9 mouse cellular contexts compared by ENCODE assay signal in the genomic region with DNA sequence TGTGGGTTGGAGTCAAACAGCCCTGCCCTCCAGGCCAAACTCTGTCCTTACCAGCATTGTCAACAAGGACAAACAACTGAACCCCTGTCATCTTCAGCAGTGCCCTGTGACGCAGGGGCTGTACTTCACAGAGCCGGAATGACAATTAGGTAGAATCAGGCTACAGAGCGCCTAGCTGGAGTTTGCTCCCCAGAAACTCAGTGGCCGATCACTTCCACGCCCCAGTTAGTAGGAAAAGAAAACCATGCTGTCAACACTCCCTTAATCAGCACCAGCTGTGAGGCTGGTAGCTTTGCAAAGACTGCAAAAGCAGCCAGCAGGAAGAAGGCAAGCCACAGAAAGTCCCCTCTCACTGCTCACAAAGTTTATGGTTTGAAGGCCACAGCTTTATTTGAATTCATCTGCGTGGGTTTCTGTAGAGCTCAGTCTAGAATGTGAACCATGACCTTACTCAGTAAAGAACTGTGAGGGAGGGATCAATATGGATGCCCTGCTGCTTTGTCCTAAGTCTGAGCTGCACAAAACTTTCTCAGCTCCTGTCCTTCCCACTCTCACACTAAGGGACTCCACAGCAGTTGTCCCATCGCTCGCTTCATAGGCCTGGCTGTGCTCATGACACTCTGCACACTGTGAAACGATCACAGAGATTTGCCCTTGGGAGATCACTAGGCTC. TPM values are rescaled to one million over a fixed set of nuclear protein-coding genes. Genes with fewer than 3 reads are reported as not detected.
DNase-seq lines count a peak whose midpoint lies in the region; ATAC-seq lines count a peak whose summit lies in the region.
"Had no signal": no experiment of that assay in that cellular context is flagged by ENCODE, and none has a peak within 500 bp of the region (broad histone marks: within the 10 kb centered on the region; RNA-seq: fewer than 3 reads in every experiment).

No protein-coding gene starts in this region.

- no peak overlapping the region for H3K4me2 ChIP-seq in hindbrain, embryonic 12.5 days (replicated peaks)
- no peak overlapping the region for H3K4me2 ChIP-seq in hindbrain, embryonic 13.5 days
- H3K4me2 ChIP-seq in heart, embryonic 13.5 days: peak overlapping the region; percentile 27; the same call in 1 of the 2 replicates

- H3K36me3 ChIP-seq in hindbrain, embryonic 12.5 days: no peaks in the 10 kb centered on the region
- no peaks in the 10 kb centered on the region for H3K36me3 ChIP-seq in hindbrain, embryonic 13.5 days
- no peaks in the 10 kb centered on the region for H3K36me3 ChIP-seq in heart, embryonic 13.5 days

- peak overlapping the region; percentile 64 for H3K27ac ChIP-seq in hindbrain, embryonic 12.5 days
- H3K27ac ChIP-seq in hindbrain, embryonic 13.5 days: no peak overlapping the region
- H3K27ac ChIP-seq in heart, embryonic 13.5 days (replicated peaks): peak overlapping the region; percentile 30; the same call in 1 of the 2 replicates

- no peaks in the 10 kb centered on the region for H3K9me3 ChIP-seq in hindbrain, embryonic 12.5 days (replicated peaks)
- no peaks in the 10 kb centered on the region for H3K9me3 ChIP-seq in hindbrain, embryonic 13.5 days
- H3K9me3 ChIP-seq in heart, embryonic 13.5 days: no peaks in the 10 kb centered on the region

- H3K27me3 ChIP-seq in hindbrain, embryonic 12.5 days: no peaks in the 10 kb centered on the region
- H3K27me3 ChIP-seq in hindbrain, embryonic 13.5 days: no peaks in the 10 kb centered on the region
- peaks cover 26% of the 10 kb centered on the region for H3K27me3 ChIP-seq in heart, embryonic 13.5 days (replicated peaks)

- DNase-seq in 3T3-L1 (ENCODE audit: low read depth, low spot score): peak; percentile 41
- DNase-seq in Muller cell, postnatal 12 days (ENCODE audit: inconsistent ontology term): peak; percentile 48
- no peak for DNase-seq in ovary, adult 18-20 months (ENCODE audit: low spot score)
- DNase-seq in T-cell, adult 2 months (ENCODE audit: low spot score): no peak
- DNase-seq: cerebellum, adult 8-10 months had no signal

- ATAC-seq in hindbrain, embryonic 12.5 days (ENCODE audit: low FRiP score): no peak
- ATAC-seq in hindbrain, embryonic 13.5 days (ENCODE audit: low FRiP score): no peak
- no peak for ATAC-seq in heart, embryonic 13.5 days (ENCODE audit: extremely low read depth, insufficient number of reproducible peaks, low FRiP score, low TSS enrichment)

- H3K9ac ChIP-seq in hindbrain, embryonic 12.5 days: no peak overlapping the region
- H3K9ac ChIP-seq in hindbrain, embryonic 13.5 days: no peak overlapping the region
- no peak overlapping the region for H3K9ac ChIP-seq in heart, embryonic 13.5 days

- no peak overlapping the region for H3K4me3 ChIP-seq in hindbrain, embryonic 12.5 days
- H3K4me3 ChIP-seq in hindbrain, embryonic 13.5 days: no peak overlapping the region
- no peak overlapping the region for H3K4me3 ChIP-seq in heart, embryonic 13.5 days

- peaks cover 7% of the 10 kb centered on the region; the same call in 1 of the 2 replicates for H3K4me1 ChIP-seq in hindbrain, embryonic 12.5 days
- H3K4me1 ChIP-seq in hindbrain, embryonic 13.5 days (replicated peaks): peaks cover 7% of the 10 kb centered on the region; the same call in 1 of the 2 replicates
- H3K4me1 ChIP-seq in heart, embryonic 13.5 days: peaks cover 13% of the 10 kb centered on the region

- 31% methylated on average over 9 of the region's 9 CpGs for WGBS in hindbrain, embryonic 12.5 days
- WGBS in hindbrain, embryonic 13.5 days: 31% methylated on average over 9 of the region's 9 CpGs
- WGBS in heart, embryonic 13.5 days: 22% methylated on average over 9 of the region's 9 CpGs

RNA-seq across cellular contexts. Expression of a gene that starts 26.6 kb away (rescaled TPM):
- polyA plus RNA-seq in hindbrain, embryonic 12.5 days (2016; fragmentation: Nextera tagmentation; extraction: Ambion mirVana): 17.8 and 23.7 TPM in 2 replicates
- polyA plus RNA-seq in hindbrain, embryonic 13.5 days (2015; fragmentation: Nextera tagmentation; extraction: Ambion mirVana): 5.2 and 5.6 TPM in 2 replicates
- polyA plus RNA-seq in heart, embryonic 13.5 days (2015; fragmentation: Nextera tagmentation; extraction: Ambion mirVana): 2.7 and 5.0 TPM in 2 replicates

RNA-seq across cellular contexts. Expression of a gene that starts 44.1 kb away (rescaled TPM):
- 0.06 TPM in 1 of 2 replicates, not detected in the other for polyA plus RNA-seq in hindbrain, embryonic 12.5 days (2016; fragmentation: Nextera tagmentation; extraction: Ambion mirVana)
- not detected in 2 replicates for polyA plus RNA-seq in hindbrain, embryonic 13.5 days (2015; fragmentation: Nextera tagmentation; extraction: Ambion mirVana)
- polyA plus RNA-seq in heart, embryonic 13.5 days (2015; fragmentation: Nextera tagmentation; extraction: Ambion mirVana): 0.41 and 0.43 TPM in 2 replicates
- polyA plus RNA-seq: stomach, embryonic 14.5 days had no signal

RNA-seq across cellular contexts. Expression of a gene that starts 57.0 kb away (rescaled TPM):
- polyA plus RNA-seq in hindbrain, embryonic 12.5 days (2016; fragmentation: Nextera tagmentation; extraction: Ambion mirVana): not detected in 2 replicates
- not detected in 2 replicates for polyA plus RNA-seq in hindbrain, embryonic 13.5 days (2015; fragmentation: Nextera tagmentation; extraction: Ambion mirVana)
- polyA plus RNA-seq in heart, embryonic 13.5 days (2015; fragmentation: Nextera tagmentation; extraction: Ambion mirVana): 0.03 and 0.09 TPM in 2 replicates
- polyA plus RNA-seq: stomach, embryonic 14.5 days had no signal

Comparison
In these comparisons a context has a peak if more than half of its experiments do, and no peak if none do; other contexts are left out.
1. DNase-seq: peak in 3T3-L1 (single experiment) and Muller cell, postnatal 12 days (single experiment); none in ovary, adult 18-20 months (single experiment) and T-cell, adult 2 months (single experiment).